Comparison of ENCODE assay signal across 8 mouse cellular contexts in the genomic region with DNA sequence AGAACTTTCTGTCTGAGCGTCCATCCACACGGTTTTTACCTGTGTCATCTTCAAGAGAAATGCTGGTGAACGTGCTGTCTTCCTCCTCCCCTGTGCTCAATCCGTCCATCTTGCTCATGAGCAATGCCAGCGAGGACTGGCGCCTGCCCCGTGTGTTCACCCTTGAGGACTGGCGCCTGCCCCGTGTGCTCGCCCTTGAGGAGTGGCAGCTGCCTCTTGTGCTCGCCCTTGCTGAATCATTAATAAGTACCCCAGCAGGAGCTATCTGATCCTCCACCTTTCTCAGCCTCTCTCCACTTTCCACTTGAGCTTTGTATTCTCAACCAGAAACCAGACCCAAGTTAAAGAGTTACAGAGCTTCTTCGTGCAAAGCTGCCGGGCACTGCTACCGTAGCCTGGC. TPM values are rescaled to one million over a fixed set of nuclear protein-coding genes. Genes with fewer than 3 reads are reported as not detected.
DNase-seq lines count a peak whose midpoint lies in the region; ATAC-seq lines count a peak whose summit lies in the region.

TSS of gene Scoc (minus strand) at position 170 of the 400 bp plus-strand sequence.

- no peak for DNase-seq in layer of hippocampus, adult 18-20 months (ENCODE audit: low spot score in 2 of 2)
- DNase-seq in layer of hippocampus, adult 11-12 months (ENCODE audit: low spot score), result no peak
- no peak for DNase-seq in layer of hippocampus, postnatal 25 days (ENCODE audit: extremely low spot score in 1 of 2, low spot score in 1 of 2)
- no peak for DNase-seq in midbrain, embryonic 10.5 days (ENCODE audit: low spot score)
- no peak for DNase-seq in embryo, embryonic 10.5 days (ENCODE audit: low spot score)
- DNase-seq in adipocyte (ENCODE audit: low spot score), result no peak

- no peaks in the 10 kb centered on the region for H3K4me1 ChIP-seq in forebrain, embryonic 12.5 days
- H3K4me1 ChIP-seq in midbrain, embryonic 10.5 days, result peaks cover 6% of the 10 kb centered on the region; the same call in 1 of the 2 replicates

- H3K27me3 ChIP-seq in forebrain, embryonic 12.5 days, result no peaks in the 10 kb centered on the region
- no peaks in the 10 kb centered on the region for H3K27me3 ChIP-seq in midbrain, embryonic 10.5 days (ENCODE audit: low read depth, poor library complexity, severe bottlenecking)

- no peak within 1 kb of the TSS for H3K4me2 ChIP-seq in forebrain, embryonic 12.5 days

- 86% methylated on average over 14 of the region's 14 CpGs for WGBS in forebrain, embryonic 12.5 days
- WGBS in midbrain, embryonic 10.5 days, result 87% methylated on average over 14 of the region's 14 CpGs

- no peak for ATAC-seq in forebrain, embryonic 12.5 days (ENCODE audit: low FRiP score)
- no peak for ATAC-seq in hematopoietic stem cell, adult 5-6 weeks (replicated peaks in 1 of 2; ENCODE audit: insufficient read depth in 1 of 2, low FRiP score in 2 of 2, low TSS enrichment in 1 of 2, low read depth in 1 of 2, poor library complexity in 2 of 2, severe bottlenecking in 2 of 2)

- 0 out of 2 replicates have a peak, but pooled peaks cover 3% of the 10 kb centered on the region for H3K9me3 ChIP-seq in forebrain, embryonic 12.5 days
- no peaks in the 10 kb centered on the region for H3K9me3 ChIP-seq in midbrain, embryonic 10.5 days (replicated peaks)

- H3K4me3 ChIP-seq in forebrain, embryonic 12.5 days (replicated peaks), result no peak within 1 kb of the TSS
- no peak within 1 kb of the TSS for H3K4me3 ChIP-seq in midbrain, embryonic 10.5 days

- H3K9ac ChIP-seq in forebrain, embryonic 12.5 days, result no peak within 1 kb of the TSS

- H3K27ac ChIP-seq in forebrain, embryonic 12.5 days, result no peak within 1 kb of the TSS
- H3K27ac ChIP-seq in midbrain, embryonic 10.5 days (replicated peaks), result no peak within 1 kb of the TSS

- no peaks in the 10 kb centered on the region for H3K36me3 ChIP-seq in forebrain, embryonic 12.5 days (replicated peaks)
- H3K36me3 ChIP-seq in midbrain, embryonic 10.5 days, result no peaks in the 10 kb centered on the region

RNA-seq across cellular contexts. Expression of gene Scoc, which starts in this region (rescaled TPM):
- 100 to 1,000 TPM; 221 to 233 TPM for total RNA-seq in layer of hippocampus, adult 18-20 months (2021)
- 167 and 176 TPM in 2 replicates for polyA plus RNA-seq in forebrain, embryonic 12.5 days (2016; fragmentation: Nextera tagmentation; extraction: Ambion mirVana)
- 65.2 and 86.4 TPM in 2 replicates for total RNA-seq in hematopoietic stem cell, adult 5-6 weeks (2017)
- 100 to 1,000 TPM; 212 to 226 TPM for total RNA-seq in layer of hippocampus, postnatal 25 days (2021)
- 129 and 131 TPM in 2 replicates for polyA plus RNA-seq in midbrain, embryonic 10.5 days (2016; fragmentation: Nextera tagmentation; extraction: Ambion mirVana)
